Mouse (Mus musculus) embryonic facial prominence, embryonic 12.5 days (tissue): ENCODE measurements around the gene D17H6S53E. TPM values are rescaled to one million over a fixed set of nuclear protein-coding genes. Genes with fewer than 3 reads are reported as not detected.

Source experiments
- ATAC-seq: fragments of 200-750 bp; cut with Nextera tagmentation; 2 replicates; pipeline ENCODE4 v1.8.0; 2017; ENCODE audit not compliant: insufficient number of reproducible peaks, insufficient read depth, low FRiP score, low TSS enrichment
- H3K27ac ChIP-seq: fragments of 300-500 bp; sonication (generic); 2 replicates; pipeline ENCODE4 v1.5.1; 2016; ENCODE audit warnings: mild to moderate bottlenecking
- H3K27me3 ChIP-seq: fragments of 300-500 bp; sonication (generic); 2 replicates; pipeline ENCODE4 v1.6.1; 2016; ENCODE audit warnings: mild to moderate bottlenecking, moderate library complexity
- H3K36me3 ChIP-seq: fragments of 300-500 bp; sonication (generic); 2 replicates; pipeline ENCODE4 v1.6.1; 2016; ENCODE audit warnings: mild to moderate bottlenecking
- H3K4me1 ChIP-seq: fragments of 300-500 bp; sonication (generic); 2 replicates; pipeline ENCODE4 v1.6.1; 2016
- H3K4me2 ChIP-seq: fragments of 300-500 bp; sonication (generic); replicated peaks from 2 replicates; pipeline ENCODE4 v1.6.1; 2016; ENCODE audit warnings: mild to moderate bottlenecking, moderate library complexity
- H3K4me3 ChIP-seq: fragments of 300-500 bp; sonication (generic); 2 replicates; pipeline ENCODE4 v1.5.1; 2016; ENCODE audit warnings: mild to moderate bottlenecking
- H3K9ac ChIP-seq: fragments of 300-500 bp; sonication (generic); 2 replicates; pipeline ENCODE4 v1.6.1; 2016; ENCODE audit warnings: mild to moderate bottlenecking, moderate library complexity
- H3K9me3 ChIP-seq: fragments of 300-500 bp; sonication (generic); 2 replicates; pipeline ENCODE4 v1.6.1; 2016; ENCODE audit warnings: mild to moderate bottlenecking, moderate library complexity
- WGBS: fragments of 180-500 bp; shearing (Covaris S2); methylation state at CpG from one replicate; pipeline ENCODE4 v1.1.7; 2016; 5-methylcytosine and 5-hydroxymethylcytosine counted together
- polyA plus RNA-seq: library from polyadenylated mRNA; unstranded; fragments of >200 nt; fragmentation: Nextera tagmentation; extraction: Ambion mirVana; gene quantifications from 2 replicates; pipeline ENCODE4 v1.2.1, GENCODE M21; 2016

Gene D17H6S53E
- polyA plus RNA-seq, 1 experiment from 2014 or later = 10.7 TPM

DNA sequence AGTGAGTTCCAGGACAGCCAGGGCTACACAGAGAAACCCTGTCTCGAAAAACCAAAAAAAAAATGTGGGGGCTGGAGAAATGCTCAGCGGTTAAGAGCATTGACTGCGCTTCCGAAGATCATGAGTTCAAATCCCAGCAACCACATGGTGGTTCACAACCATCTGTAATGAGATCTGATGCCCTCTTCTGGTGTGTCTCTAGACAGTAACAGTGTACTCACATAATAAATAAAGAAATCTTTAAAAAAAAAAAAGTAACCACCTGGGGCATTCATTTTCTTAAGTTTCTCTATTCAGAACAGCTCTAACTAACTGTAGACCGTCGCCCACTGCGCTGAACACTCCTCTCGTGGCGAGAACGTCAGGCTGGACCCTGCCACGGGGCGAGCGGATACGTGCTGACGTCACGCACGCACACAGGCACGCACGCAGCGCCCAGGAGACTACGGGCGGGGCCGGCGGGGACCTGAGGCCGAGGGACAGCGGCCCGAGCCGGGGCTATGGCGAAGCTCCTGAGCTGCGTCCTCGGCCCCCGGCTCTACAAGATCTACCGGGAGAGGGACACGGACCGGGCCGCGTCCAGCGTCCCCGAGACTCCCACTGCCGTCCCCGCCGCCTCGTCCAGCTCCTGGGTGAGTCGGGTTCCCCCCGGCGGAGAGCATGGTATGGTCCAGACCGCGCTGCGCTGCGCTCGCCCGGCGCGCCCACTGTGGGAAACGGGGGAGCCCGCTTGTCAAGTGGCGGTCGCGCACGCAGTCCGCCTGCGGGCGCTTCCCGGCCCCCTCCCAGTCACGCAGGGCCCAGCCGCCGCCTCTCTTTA lies 37.1 kb upstream of the D17H6S53E start, which contains the start of gene Abhd16a:
Abhd16a (plus strand) TSS at position 439 of the 820 bp plus-strand sequence.
- Histone ChIP-seq H3K4me1 (peaks cover 11% of the 10 kb centered on the region), H3K36me3 (peaks cover 25% of the 10 kb centered on the region), H3K9ac (peak within 1 kb of the TSS; percentile 70), H3K9me3 (no peaks in the 10 kb centered on the region), H3K27ac (peak within 1 kb of the TSS; percentile 89), H3K4me2 (peak within 1 kb of the TSS; percentile 50), H3K4me3 (peak within 1 kb of the TSS; percentile 49), H3K27me3 (no peaks in the 10 kb centered on the region)
- peak; percentile 94 for ATAC-seq
- WGBS = 3% methylated on average over 67 of the region's 67 CpGs

GRCm38 (mm10) chr17:35090166-35090932 lies 35.8 kb upstream of the D17H6S53E start:
- Histone ChIP-seq H3K27me3 (no peaks in the 10 kb centered on the region), H3K27ac (no peak overlapping the region), H3K9ac (peak overlapping the region; percentile 70), H3K4me1 (peaks cover 11% of the 10 kb centered on the region), H3K9me3 (no peaks in the 10 kb centered on the region), H3K4me2 (peak overlapping the region; percentile 50), H3K4me3 (peak overlapping the region; percentile 49), H3K36me3 (peaks cover 37% of the 10 kb centered on the region)
- 67% methylated on average over 8 of the region's 8 CpGs for whole genome bisulfite sequencing
- no peak for ATAC-seq

GRCm38 (mm10) chr17:35092403-35093198 lies 33.6 kb upstream of the D17H6S53E start:
- Histone ChIP-seq H3K4me3 (no peak overlapping the region), H3K9ac (no peak overlapping the region), H3K9me3 (no peaks in the 10 kb centered on the region), H3K27me3 (no peaks in the 10 kb centered on the region), H3K27ac (no peak overlapping the region), H3K4me2 (no peak overlapping the region), H3K4me1 (peaks cover 11% of the 10 kb centered on the region), H3K36me3 (peaks cover 57% of the 10 kb centered on the region)
- no peak for ATAC-seq
- 87% methylated on average over 14 of the region's 14 CpGs for WGBS

GRCm38 (mm10) chr17:35094475-35095365 lies 31.5 kb upstream of the D17H6S53E start:
- Histone ChIP-seq H3K4me2 (no peak overlapping the region), H3K36me3 (peaks cover 75% of the 10 kb centered on the region), H3K27ac (no peak overlapping the region), H3K9ac (no peak overlapping the region), H3K4me3 (no peak overlapping the region), H3K27me3 (no peaks in the 10 kb centered on the region), H3K9me3 (no peaks in the 10 kb centered on the region), H3K4me1 (peaks cover 11% of the 10 kb centered on the region)
- ATAC-seq = no peak
- WGBS = 94% methylated on average over 15 of the region's 15 CpGs

GRCm38 (mm10) chr17:35096597-35096996 lies 29.6 kb upstream of the D17H6S53E start:
- WGBS = 77% methylated on average over 12 of the region's 12 CpGs
- ATAC-seq = no peak
- H3K9ac ChIP-seq = no peak overlapping the region
- H3K4me2 ChIP-seq = no peak overlapping the region
- no peaks in the 10 kb centered on the region for H3K9me3 ChIP-seq
- H3K36me3 ChIP-seq = peaks cover 90% of the 10 kb centered on the region
- no peak overlapping the region for H3K27ac ChIP-seq
- H3K27me3 ChIP-seq = no peaks in the 10 kb centered on the region
- no peaks in the 10 kb centered on the region for H3K4me1 ChIP-seq
- no peak overlapping the region for H3K4me3 ChIP-seq

GRCm38 (mm10) chr17:35097164-35097655 lies 29.0 kb upstream of the D17H6S53E start:
- Histone ChIP-seq H3K4me2 (no peak overlapping the region), H3K27ac (no peak overlapping the region), H3K36me3 (peaks cover 91% of the 10 kb centered on the region), H3K9ac (no peak overlapping the region), H3K4me3 (no peak overlapping the region), H3K9me3 (no peaks in the 10 kb centered on the region), H3K27me3 (no peaks in the 10 kb centered on the region), H3K4me1 (no peaks in the 10 kb centered on the region)
- ATAC-seq = no peak
- 82% methylated on average over 12 of the region's 12 CpGs for WGBS

DNA sequence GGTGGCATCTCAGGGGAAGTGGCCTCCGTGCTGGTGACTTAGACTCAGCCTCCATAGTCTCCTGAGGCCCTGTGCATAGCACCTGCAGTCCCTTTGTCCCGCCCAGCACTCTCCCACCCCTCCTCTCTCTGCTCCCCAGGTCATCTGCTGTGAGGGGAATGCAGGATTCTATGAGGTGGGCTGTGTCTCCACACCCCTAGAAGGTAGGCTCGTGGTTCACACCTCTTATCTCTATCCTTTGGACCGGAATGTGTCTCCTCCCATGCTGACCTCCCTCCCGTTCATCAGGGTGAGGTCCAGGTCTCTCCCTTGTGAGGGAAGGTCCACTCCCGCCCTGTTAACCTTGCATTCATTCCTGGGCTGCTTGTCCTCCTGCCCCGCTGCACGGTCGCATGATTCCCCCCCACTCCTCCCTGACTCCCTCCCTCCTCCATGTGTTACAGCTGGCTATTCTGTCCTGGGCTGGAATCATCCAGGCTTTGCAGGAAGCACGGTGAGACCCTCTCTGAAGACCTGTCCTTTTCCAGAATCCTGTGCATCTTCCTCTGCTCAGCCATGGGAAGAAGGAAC lies 25.9 kb upstream of the D17H6S53E start:
- WGBS = 83% methylated on average over 10 of the region's 10 CpGs
- no peak overlapping the region for H3K4me2 ChIP-seq
- H3K9me3 ChIP-seq = no peaks in the 10 kb centered on the region
- H3K4me3 ChIP-seq = no peak overlapping the region
- H3K27me3 ChIP-seq = no peaks in the 10 kb centered on the region
- no peak overlapping the region for H3K27ac ChIP-seq
- no peak for ATAC-seq
- no peak overlapping the region for H3K9ac ChIP-seq
- H3K4me1 ChIP-seq = no peaks in the 10 kb centered on the region
- peaks cover 80% of the 10 kb centered on the region for H3K36me3 ChIP-seq

DNA sequence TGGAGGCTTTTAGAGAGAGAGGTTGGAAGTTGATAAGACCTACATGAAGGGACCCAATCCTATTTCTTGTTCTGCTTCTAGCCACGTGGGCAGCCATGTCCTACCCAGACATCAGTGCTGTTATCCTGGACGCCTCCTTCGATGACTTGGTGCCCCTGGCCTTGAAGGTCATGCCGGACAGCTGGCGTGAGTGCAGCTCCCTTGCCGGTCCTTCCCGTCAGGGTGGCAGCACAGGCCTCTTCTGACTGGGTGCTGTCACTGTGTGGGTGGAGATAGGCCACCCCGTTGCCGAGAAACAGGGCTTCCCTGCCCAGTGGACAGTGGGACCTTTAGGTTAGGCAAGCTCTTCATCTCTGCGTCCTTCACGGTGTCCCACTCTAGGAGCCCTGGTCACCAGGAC lies 25.0 kb upstream of the D17H6S53E start:
- 86% methylated on average over 11 of the region's 11 CpGs for WGBS
- Histone ChIP-seq H3K4me2 (no peak overlapping the region), H3K4me3 (no peak overlapping the region), H3K9me3 (no peaks in the 10 kb centered on the region), H3K27me3 (no peaks in the 10 kb centered on the region), H3K36me3 (peaks cover 73% of the 10 kb centered on the region), H3K27ac (no peak overlapping the region), H3K9ac (no peak overlapping the region), H3K4me1 (no peaks in the 10 kb centered on the region)
- no peak for ATAC-seq

DNA sequence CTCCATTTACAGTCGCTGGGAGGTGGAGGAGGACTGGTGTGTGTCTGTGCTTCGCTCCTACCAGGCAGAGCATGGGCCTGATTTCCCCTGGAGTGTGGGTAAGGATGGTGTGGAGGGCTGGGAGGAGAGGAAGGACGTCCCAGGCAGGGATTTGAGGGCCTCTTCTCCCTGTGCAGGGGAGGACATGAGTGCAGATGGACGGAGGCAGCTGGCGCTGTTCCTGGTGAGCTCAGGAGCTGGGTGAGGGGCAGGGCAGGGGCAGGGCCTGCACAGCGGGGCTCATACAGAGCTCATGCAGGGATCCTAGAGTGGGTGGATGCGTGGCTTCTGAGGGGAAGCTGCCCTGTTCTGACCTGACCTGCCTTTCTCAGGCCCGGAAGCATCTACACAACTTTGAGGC lies 23.9 kb upstream of the D17H6S53E start:
- Histone ChIP-seq H3K4me2 (no peak overlapping the region), H3K4me1 (no peaks in the 10 kb centered on the region), H3K9ac (no peak overlapping the region), H3K9me3 (no peaks in the 10 kb centered on the region), H3K27me3 (no peaks in the 10 kb centered on the region), H3K36me3 (peaks cover 62% of the 10 kb centered on the region), H3K4me3 (no peak overlapping the region), H3K27ac (no peak overlapping the region)
- ATAC-seq = no peak
- 78% methylated on average over 6 of the region's 8 CpGs for WGBS

- Histone ChIP-seq H3K4me3 (no peak overlapping the region), H3K36me3 (peaks cover 55% of the 10 kb centered on the region), H3K4me2 (no peak overlapping the region), H3K4me1 (no peaks in the 10 kb centered on the region), H3K27me3 (no peaks in the 10 kb centered on the region), H3K9ac (no peak overlapping the region), H3K9me3 (no peaks in the 10 kb centered on the region), H3K27ac (no peak overlapping the region)
- WGBS = 66% methylated on average over 6 of the region's 6 CpGs
- ATAC-seq = no peak
Measured at GRCm38 (mm10) chr17:35103221-35103690, 22.9 kb upstream of the D17H6S53E start.
